Mouse (Mus musculus) liver, adult 2 months (tissue): ENCODE results near the gene Srsf12. TPM values are rescaled to one million over a fixed set of nuclear protein-coding genes. Genes with fewer than 3 reads are reported as not detected.

Experiments used
- DNase-seq: peaks from one replicate; pipeline ENCODE4 v3.0.0-alpha.2; 2011; ENCODE audit warnings: low read depth, low spot score; ENCODE audit errors: extremely low read depth
- H3K27ac ChIP-seq: fragments of 200-500 bp; replicated peaks from 2 replicates; pipeline ENCODE4 v1.5.1; 2012; ENCODE audit warnings: low read depth, mild to moderate bottlenecking, control low read depth, inconsistent platforms, low read length; ENCODE audit not compliant: insufficient read depth
- H3K27me3 ChIP-seq: fragments of 200-500 bp; 2 replicates; pipeline ENCODE4 v1.6.1; 2012; ENCODE audit warnings: mild to moderate bottlenecking, moderate library complexity, low read length, inconsistent platforms; ENCODE audit not compliant: control insufficient read depth, insufficient read depth
- H3K36me3 ChIP-seq: fragments of 200-500 bp; 2 replicates; pipeline ENCODE4 v1.6.1; 2012; ENCODE audit warnings: low read length, inconsistent platforms; ENCODE audit not compliant: control insufficient read depth, insufficient read depth
- H3K4me1 ChIP-seq: fragments of 200-500 bp; 2 replicates; pipeline ENCODE4 v1.6.1; 2011; ENCODE audit warnings: low read length; ENCODE audit not compliant: control insufficient read depth, insufficient read depth
- H3K4me3 ChIP-seq: fragments of 200-500 bp; 2 replicates; pipeline ENCODE4 v1.5.1; 2011; ENCODE audit warnings: low read depth, mild to moderate bottlenecking, control low read depth, low read length, moderate library complexity; ENCODE audit not compliant: insufficient read depth
- H3K79me2 ChIP-seq: fragments of 200-500 bp; 2 replicates; pipeline ENCODE4 v1.6.1; 2012; ENCODE audit warnings: inconsistent platforms, mild to moderate bottlenecking, low read length, moderate library complexity; ENCODE audit not compliant: control insufficient read depth, insufficient read depth
- H3K9ac ChIP-seq: fragments of 200-500 bp; 2 replicates; pipeline ENCODE4 v1.6.1; 2012; ENCODE audit warnings: low read depth, mild to moderate bottlenecking, control low read depth, inconsistent platforms, low read length
- CTCF ChIP-seq: fragments of 200-500 bp; IDR thresholded peaks from 2 replicates; pipeline ENCODE4 v1.5.1; 2011; ENCODE audit warnings: low read depth, low read length, control low read depth
- POLR2A ChIP-seq: fragments of 200-500 bp; IDR thresholded peaks from 2 replicates; pipeline ENCODE4 v1.6.1; 2011; ENCODE audit warnings: low read length, control low read depth; ENCODE audit not compliant: insufficient read depth; ENCODE audit errors: extremely low read depth
- WGBS: fragments of 180-500 bp; shearing (Covaris S2); methylation state at CpG from one replicate; pipeline ENCODE4 v1.1.7; 2018; 5-methylcytosine and 5-hydroxymethylcytosine counted together
- polyA plus RNA-seq: library from polyadenylated mRNA; depleted of rRNA; stranded (reverse); fragments of >200 nt; gene quantifications from 2 replicates; pipeline ENCODE4 v1.2.3, GENCODE M21; 2012
- total RNA-seq: library from RNA; depleted of rRNA; stranded (reverse); fragments of >200 nt; gene quantifications from 2 replicates; pipeline ENCODE4 v1.2.3, GENCODE M21; 2014

Gene Srsf12
- total and polyA plus RNA-seq, 2 experiments, result 0.11 TPM; not detected in 1

DNA sequence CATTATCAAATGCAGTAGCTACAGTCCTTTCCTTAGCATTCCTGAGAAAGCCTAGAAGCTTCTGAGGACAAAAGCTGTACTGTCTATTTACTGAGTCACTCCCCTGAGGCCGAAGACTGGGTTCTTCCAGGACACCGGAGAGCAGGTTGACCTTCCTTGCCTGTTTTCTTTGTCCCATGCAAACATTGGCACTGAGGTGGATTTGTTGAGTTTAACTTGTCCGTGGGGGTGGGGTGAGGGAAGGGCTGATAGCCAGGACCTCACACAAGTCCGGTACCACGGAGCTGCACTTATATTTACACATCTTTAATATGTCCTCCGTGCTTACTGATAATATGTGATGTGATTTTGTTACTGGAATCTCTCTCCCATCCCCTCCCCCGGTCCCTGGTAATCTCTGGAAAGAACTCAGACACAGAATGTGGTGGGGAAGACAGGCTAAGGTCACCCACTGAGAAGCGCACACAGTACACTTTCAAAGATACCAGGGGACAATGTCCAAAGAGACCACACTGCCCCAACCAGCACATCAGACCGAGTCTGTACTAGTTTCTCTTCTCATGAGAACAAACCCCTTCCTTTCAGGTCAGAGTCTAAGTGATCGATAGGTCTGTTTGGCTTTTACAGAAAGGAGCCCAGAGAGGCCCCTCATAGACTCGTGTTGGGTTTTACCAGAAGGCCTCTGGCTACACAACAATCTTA is 48.6 kb downstream of the Srsf12 start:
- no peaks in the 10 kb centered on the region for H3K36me3 ChIP-seq
- peak overlapping the region; percentile 22; the same call in 1 of the 2 replicates for H3K4me3 ChIP-seq
- H3K4me1 ChIP-seq, result peaks cover 25% of the 10 kb centered on the region
- H3K27me3 ChIP-seq, result no peaks in the 10 kb centered on the region
- 23% methylated on average over 11 of the region's 11 CpGs for WGBS
- peak overlapping the region; percentile 90 for H3K27ac ChIP-seq
- peak; percentile 95 for DNase-seq
- no peaks in the 10 kb centered on the region for H3K79me2 ChIP-seq
- no peak for TF ChIP-seq POLR2A
- no peak for TF ChIP-seq CTCF
- H3K9ac ChIP-seq, result peak overlapping the region; percentile 47; the same call in 1 of the 2 replicates

DNA sequence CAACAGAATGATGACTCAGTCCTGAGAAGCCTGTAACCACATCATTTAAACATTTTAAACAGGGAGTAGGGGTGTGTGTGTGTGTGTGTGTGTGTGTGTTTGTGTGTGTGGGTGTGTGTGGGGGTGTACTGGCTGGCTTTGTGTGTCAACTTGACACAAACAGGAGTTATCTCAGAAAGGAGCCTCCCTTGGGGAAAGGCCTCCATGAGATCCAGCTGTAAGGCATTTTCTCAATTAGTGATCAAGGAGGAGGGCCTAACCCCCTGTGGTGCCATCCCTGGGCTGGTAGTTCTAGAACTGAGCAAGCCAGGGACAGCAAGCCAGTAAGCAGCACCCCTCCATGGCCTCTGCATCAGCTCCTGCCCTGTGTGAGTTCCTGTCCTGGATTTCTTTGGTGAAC is 51.5 kb downstream of the Srsf12 start:
- no peak overlapping the region for H3K9ac ChIP-seq
- H3K4me1 ChIP-seq, result peaks cover 25% of the 10 kb centered on the region
- H3K4me3 ChIP-seq, result no peak overlapping the region
- DNase-seq, result no peak
- no peaks in the 10 kb centered on the region for H3K79me2 ChIP-seq
- no peaks in the 10 kb centered on the region for H3K36me3 ChIP-seq
- H3K27ac ChIP-seq, result no peak overlapping the region
- TF ChIP-seq CTCF (no peak), POLR2A (no peak)
- no peaks in the 10 kb centered on the region for H3K27me3 ChIP-seq

DNA sequence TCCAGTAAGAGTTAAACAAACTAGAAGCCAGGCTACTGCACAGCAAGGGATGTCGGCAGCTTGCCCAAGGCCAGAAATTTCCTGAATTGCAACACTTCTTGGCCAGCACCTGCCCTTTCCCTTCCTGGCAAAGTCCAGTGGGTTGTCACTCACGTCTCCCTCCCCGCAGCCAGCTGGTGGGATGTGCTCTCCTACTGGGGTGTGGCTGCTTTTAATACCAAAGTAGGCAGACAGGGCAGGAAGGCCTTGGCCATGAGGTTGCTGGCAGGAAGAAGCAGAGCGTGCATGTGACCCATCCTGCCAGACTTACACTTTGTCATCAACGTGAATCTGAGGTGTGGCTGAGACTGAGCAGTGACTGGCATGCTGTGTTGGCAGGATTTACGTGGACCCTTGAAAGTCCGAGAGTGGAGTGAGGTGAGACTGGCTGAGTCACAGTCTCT is 52.5 kb downstream of the Srsf12 start:
- 5% methylated on average over 7 of the region's 7 CpGs for WGBS
- Histone ChIP-seq H3K4me3 (no peak overlapping the region), H3K9ac (no peak overlapping the region), H3K36me3 (no peaks in the 10 kb centered on the region), H3K27me3 (no peaks in the 10 kb centered on the region), H3K27ac (peak overlapping the region; percentile 10), H3K4me1 (peaks cover 23% of the 10 kb centered on the region), H3K79me2 (no peaks in the 10 kb centered on the region)
- peak; percentile 99 for DNase-seq
- TF ChIP-seq CTCF, result peak; percentile 45
- TF ChIP-seq POLR2A, result no peak

DNA sequence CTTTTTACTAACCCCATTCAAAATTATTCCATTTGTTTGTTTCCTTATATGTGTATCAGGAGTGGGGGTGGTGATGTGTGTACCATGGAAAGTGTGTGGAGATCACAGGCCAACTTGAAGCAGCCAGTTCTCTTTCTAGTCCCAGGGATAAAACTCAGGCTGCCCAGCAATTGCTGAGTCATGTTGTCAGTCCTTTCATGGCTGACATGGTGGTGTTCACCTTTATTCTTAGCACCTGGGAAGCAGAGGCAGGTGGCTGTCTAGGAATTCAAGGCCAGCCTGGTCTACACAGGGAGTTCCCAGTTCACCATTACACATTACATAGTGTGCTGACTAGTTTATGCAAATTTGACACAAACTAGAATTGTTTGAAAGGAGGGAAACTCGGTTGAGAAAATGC is 54.1 kb downstream of the Srsf12 start:
- Histone ChIP-seq H3K27ac (no peak overlapping the region), H3K27me3 (no peaks in the 10 kb centered on the region), H3K4me1 (peaks cover 19% of the 10 kb centered on the region), H3K4me3 (no peak overlapping the region), H3K79me2 (no peaks in the 10 kb centered on the region), H3K36me3 (no peaks in the 10 kb centered on the region), H3K9ac (no peak overlapping the region)
- no peak for DNase-seq
- 97% methylated on average over 1 of the region's 1 CpGs for WGBS
- TF ChIP-seq POLR2A, result no peak
- no peak for TF ChIP-seq CTCF

DNA sequence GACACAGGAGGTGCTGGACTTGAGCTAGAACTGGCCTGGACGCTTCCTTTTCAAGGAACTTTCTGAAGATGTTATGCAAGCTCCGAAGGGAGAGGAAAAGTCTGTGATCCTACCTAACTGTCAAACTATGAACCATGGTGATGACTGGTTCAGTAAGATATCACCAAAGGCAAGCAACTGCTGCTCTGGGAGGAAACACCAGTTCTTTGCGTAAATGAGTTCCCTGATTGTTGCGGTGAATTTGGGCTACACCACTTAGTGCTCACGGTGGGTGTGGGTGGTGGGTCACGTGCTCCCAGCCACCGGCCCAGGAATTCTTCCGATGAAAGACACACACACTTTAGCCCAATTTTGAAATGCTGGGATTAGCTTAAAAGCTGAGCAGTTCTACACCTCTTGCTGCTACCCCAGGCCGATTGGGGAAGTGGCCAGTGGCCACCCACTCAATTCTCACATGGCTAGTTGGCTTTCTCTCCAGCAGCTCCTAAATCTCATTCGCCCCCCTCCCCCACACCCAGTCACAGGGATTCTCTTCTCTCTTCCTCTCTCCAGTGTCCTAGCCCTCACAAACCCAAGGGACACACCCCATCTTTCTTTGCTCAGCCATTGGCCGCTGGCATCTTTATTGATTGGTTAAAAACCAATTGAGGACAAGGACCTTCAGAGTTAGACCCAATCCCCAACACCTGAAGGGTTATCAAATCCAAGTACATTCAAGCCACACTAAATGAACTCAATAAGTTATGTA is 56.4 kb downstream of the Srsf12 start:
- Histone ChIP-seq H3K9ac (no peak overlapping the region), H3K36me3 (no peaks in the 10 kb centered on the region), H3K4me3 (no peak overlapping the region), H3K27me3 (no peaks in the 10 kb centered on the region), H3K27ac (no peak overlapping the region), H3K79me2 (no peaks in the 10 kb centered on the region), H3K4me1 (peaks cover 10% of the 10 kb centered on the region)
- 90% methylated on average over 11 of the region's 11 CpGs for WGBS
- DNase-seq, result peak; percentile 26
- TF ChIP-seq CTCF (no peak), POLR2A (no peak)
